Mouse (Mus musculus) c-Kit-positive CD71-positive TER-119-positive erythroid progenitor cells, embryonic 14.5 days (primary cell): ENCODE measurements around the gene Stk38.

ENCODE experiments used
- DNase-seq: peaks from one replicate; pipeline ENCODE4 v3.0.0-alpha.2; 2013; ENCODE audit warnings: low spot score

The Stk38 gene

DNA sequence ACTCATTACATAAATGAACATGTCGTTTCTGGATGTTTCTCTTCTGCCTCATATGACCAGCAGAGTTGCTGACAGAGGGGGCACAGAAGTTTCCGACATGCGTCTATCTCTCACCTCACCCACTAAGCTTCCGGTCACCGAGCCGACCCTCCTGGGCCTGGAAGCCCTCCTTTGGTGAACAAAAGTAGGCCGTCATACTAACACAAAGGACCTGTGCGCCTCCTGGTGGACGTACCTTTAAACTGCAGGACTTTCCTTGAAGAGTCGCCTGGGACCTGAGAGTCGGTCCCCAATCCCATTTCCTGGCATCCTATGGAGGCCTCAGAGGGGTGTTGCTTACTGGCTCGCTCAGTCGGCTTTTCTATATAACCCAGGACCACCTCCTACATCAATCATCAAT, 81.4 kb downstream of the Stk38 start:
- DNase-seq, result peak; percentile 70

DNA sequence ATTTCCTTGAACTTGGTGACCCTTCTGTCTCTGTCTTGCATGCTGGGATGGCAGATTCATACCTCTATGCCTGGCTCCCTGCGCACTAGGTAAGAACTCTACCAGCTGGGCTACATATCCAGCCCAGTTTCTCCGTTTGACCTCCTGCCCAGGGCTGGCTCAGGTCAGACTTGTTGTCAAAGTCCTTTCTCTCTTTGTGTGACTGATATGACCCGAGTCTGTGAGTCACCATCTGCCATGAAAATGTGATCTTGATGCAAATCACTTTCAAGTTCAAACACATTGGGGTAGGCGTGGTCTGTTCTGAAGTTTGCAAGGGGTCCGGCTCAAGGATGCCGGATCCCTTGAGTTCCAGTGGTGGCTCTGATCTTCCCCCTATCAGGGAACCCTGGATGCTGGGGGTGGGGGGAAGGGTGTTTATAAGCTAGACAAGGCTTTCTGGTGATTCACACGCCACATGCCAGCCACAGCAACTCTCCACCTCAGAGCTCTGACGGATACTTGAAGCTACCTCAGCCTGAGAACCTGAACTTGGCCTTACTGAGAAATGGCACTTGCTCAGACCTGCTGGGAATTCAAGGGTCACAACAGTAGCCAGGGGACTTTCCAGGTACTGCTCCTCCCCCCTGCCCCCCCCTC, 82.7 kb downstream of the Stk38 start:
- no peak for DNase-seq

DNA sequence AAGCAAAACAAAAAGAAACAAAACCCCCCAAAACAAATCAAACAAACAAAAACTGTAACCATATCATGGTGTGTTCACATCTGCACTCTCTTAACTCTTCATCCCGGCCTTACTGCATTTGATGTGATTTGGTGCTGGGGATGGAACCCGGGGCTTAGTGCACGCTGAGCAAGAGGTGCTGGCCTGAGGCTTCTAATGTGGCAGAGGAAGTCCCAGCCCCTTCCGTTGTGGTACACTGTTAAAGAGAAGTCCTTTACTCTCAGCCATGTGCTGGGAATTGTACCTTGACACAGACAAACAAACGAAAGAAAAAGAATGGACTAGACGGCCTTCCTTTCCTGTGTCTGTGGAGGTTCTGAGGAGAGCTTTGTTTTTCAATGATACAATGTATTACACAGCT, 85.7 kb downstream of the Stk38 start:
- no peak for DNase-seq

DNA sequence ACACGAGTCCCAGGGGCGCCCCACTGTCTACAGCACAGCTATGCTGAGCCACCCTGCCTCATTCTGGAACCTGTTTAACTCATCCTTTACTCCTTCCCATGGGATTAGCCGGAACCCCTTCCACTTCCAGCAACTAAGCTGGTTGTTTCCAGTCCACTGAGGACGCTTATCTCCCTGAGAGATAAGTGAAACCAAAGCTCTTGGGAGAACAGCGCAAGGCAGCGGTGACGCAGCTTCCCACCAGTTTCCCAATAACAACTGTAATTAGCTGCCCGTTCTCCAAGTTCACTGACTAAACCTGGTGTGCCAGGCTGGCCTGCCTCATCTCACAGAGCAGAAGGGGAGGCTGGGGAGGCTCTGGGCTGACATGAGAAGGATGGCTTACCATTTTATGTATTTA, 86.7 kb downstream of the Stk38 start:
- DNase-seq, result no peak
